Comparison of ENCODE assay signal across 15 mouse cellular contexts in the genomic region with DNA sequence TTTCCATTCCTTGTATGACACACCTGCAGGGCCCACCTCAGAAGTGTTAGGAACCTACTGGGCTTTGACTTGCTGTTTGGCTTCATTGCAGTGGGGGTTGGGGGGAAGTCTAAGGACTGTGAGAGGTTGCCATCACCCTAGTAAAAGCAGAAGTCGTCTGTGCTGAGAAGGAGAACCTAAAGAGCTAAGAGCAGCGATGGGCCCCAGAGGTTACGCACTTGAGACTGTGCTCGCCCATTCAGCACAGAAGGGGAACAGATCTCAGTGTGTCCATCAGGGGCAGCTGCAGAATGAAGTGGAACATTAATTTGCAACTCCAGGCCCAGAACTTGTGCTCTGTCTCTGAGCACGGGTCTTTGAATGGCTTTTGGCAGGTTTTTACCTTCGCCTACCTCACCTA.
"Had no signal": no experiment of that assay in that cellular context is flagged by ENCODE, and none has a peak within 500 bp of the region (broad histone marks: within the 10 kb centered on the region; RNA-seq: fewer than 3 reads in every experiment).

No protein-coding gene starts in this region.

- H3K27ac ChIP-seq: liver, embryonic 14.5 days; midbrain, embryonic 10.5 days; midbrain, embryonic 12.5 days; neural tube, embryonic 12.5 days; stomach, embryonic 15.5 days; stomach, postnatal 0 days had no signal

- H3K9me3 ChIP-seq: midbrain, embryonic 10.5 days; midbrain, embryonic 12.5 days; neural tube, embryonic 12.5 days; stomach, embryonic 15.5 days had no signal

- H3K27me3 ChIP-seq: midbrain, embryonic 12.5 days; neural tube, embryonic 12.5 days; stomach, embryonic 15.5 days had no signal

- DNase-seq: lung, adult 18-20 months; lung, embryonic 14.5 days; lung, postnatal 10 days; lung, postnatal 4 days; midbrain, embryonic 14.5 days; thymus, adult 2 months; thymus, postnatal 25 days; thymus, postnatal 4 days had no signal

- ATAC-seq: midbrain, embryonic 16.5 days had no signal

- H3K36me3 ChIP-seq: midbrain, embryonic 10.5 days; midbrain, embryonic 12.5 days; neural tube, embryonic 12.5 days; stomach, embryonic 15.5 days had no signal

- H3K4me2 ChIP-seq: lung, embryonic 14.5 days; midbrain, embryonic 12.5 days; neural tube, embryonic 12.5 days; stomach, embryonic 15.5 days had no signal

- H3K4me3 ChIP-seq: midbrain, embryonic 10.5 days; midbrain, embryonic 12.5 days; neural tube, embryonic 12.5 days; stomach, embryonic 15.5 days had no signal

- H3K4me1 ChIP-seq: midbrain, embryonic 12.5 days; neural tube, embryonic 12.5 days had no signal

- H3K9ac ChIP-seq: liver, embryonic 14.5 days; lung, embryonic 14.5 days; midbrain, embryonic 12.5 days; neural tube, embryonic 12.5 days; stomach, embryonic 15.5 days had no signal
